Mouse (Mus musculus) testis, adult 2 months (tissue): Measurements from ENCODE around the gene H2-Ob.

Experiments
- CTCF ChIP-seq: fragments of 200-500 bp; IDR thresholded peaks from 2 replicates; pipeline ENCODE4 v1.5.1; 2012; ENCODE audit warnings: low read depth, mild to moderate bottlenecking, inconsistent platforms, low read length, moderate library complexity; ENCODE audit not compliant: control insufficient read depth, insufficient read depth, insufficient replicate concordance
- POLR2A ChIP-seq: fragments of 200-500 bp; IDR thresholded peaks from 2 replicates; pipeline ENCODE4 v1.6.1; 2012; ENCODE audit warnings: low read depth, mild to moderate bottlenecking, inconsistent platforms, low read length, moderate library complexity; ENCODE audit not compliant: control insufficient read depth

DNA sequence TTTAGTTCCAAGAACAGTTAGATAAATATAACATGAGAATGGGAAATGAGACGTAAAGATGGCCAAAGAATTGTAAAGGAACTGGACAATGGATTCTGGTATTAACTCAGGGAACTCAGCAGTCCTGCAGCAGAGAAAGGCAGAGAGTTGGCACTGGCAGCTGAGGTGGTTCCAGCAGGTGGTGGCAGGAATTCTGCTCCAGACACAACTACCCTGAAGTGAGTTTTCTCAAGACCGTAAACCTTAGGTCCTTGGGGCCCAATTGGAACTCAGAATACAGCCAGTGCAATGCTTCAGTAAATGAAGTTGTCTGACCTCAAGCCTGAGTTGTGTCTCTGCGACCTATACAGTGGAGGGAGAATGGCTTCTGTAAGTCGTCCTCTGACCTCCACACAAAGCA lies 55.5 kb downstream of the H2-Ob start:
- TF ChIP-seq POLR2A = no peak
- TF ChIP-seq CTCF = no peak
